Mouse (Mus musculus): ENCODE data around the gene Nol9. TPM values are rescaled to one million over a fixed set of nuclear protein-coding genes. Genes with fewer than 3 reads are reported as not detected.
A peak's percentile ranks its signal among the peaks of the same experiment; 100 is the strongest.

The Nol9 gene
- polyA plus RNA-seq, 1 experiment from 2014 or later: 22.7 TPM

DNA sequence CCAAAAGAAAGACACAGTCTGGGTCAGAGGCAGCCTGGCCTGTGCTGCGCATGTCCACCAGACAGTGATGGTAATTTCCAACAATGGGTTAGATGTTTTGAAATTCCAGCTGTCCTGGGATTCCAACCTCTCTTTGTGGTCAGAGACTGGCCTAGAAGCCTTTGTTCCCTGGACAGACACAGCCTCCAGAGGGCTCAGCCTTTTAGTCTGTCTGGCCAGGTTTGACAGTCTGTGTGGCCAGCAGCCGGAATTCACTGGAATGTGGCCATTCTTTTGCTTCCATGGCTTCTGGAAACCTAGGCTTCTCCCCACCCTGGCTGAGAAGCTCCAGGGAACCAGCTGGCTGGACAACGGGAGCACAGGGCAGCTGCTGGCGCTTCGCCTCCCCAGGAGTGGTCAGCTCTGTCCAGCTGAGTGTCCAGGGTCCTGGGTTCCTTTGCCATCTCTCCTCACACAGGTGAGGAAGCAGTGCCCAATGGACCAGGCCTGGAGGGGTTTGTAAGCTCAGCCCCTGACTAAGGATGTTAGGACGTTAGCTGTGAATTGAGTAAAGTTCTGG, 29.1 kb downstream of the Nol9 start:
- H3K36me3 ChIP-seq (ENCODE audit: control insufficient read depth, insufficient read depth, low read length): no peaks in the 10 kb centered on the region
- 75% methylated on average over 6 of the region's 6 CpGs for WGBS
- no peaks in the 10 kb centered on the region for H3K27me3 ChIP-seq (ENCODE audit: control insufficient read depth, insufficient read depth, low read depth, low read length)
- H3K9me3 ChIP-seq (ENCODE audit: control insufficient read depth, low read length): no peaks in the 10 kb centered on the region
- H3K4me3 ChIP-seq (ENCODE audit: low read length): no peak overlapping the region
- H3K9ac ChIP-seq (ENCODE audit: low read length): no peak overlapping the region
- H3K27ac ChIP-seq (ENCODE audit: low read length): no peak overlapping the region
- peaks cover 9% of the 10 kb centered on the region for H3K4me1 ChIP-seq (replicated peaks; ENCODE audit: control insufficient read depth, insufficient read depth, low read length)
- H3K4me2 ChIP-seq (ENCODE audit: low read depth, low read length): no peak overlapping the region
- ATAC-seq (ENCODE audit: low read depth): no peak

DNA sequence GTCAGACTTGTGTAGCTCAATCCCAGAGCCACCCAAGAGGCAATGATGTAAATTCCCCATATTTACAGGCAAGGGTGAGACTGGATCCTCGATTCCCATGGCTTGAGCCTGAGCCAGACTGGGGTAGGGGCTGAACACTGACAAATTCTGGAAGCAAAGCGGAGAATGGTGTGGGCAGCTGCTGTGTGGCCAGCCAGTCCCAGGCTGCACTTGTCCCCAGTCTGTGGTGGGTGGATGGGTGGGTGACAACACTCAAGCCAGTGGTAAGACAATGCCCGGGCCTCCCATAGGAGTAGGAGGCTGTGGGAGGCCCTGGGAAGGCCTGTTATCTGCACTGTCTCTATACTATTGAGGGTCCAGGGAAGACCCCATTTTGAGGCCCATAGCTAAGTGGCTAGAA, 30.1 kb downstream of the Nol9 start:
- no peak overlapping the region for H3K27ac ChIP-seq (ENCODE audit: low read length)
- no peaks in the 10 kb centered on the region for H3K9me3 ChIP-seq (ENCODE audit: control insufficient read depth, low read length)
- 77% methylated on average over 3 of the region's 3 CpGs for WGBS
- no peaks in the 10 kb centered on the region for H3K27me3 ChIP-seq (ENCODE audit: control insufficient read depth, insufficient read depth, low read depth, low read length)
- no peak overlapping the region for H3K4me2 ChIP-seq (ENCODE audit: low read depth, low read length)
- no peak overlapping the region for H3K4me3 ChIP-seq (ENCODE audit: low read length)
- peaks cover 11% of the 10 kb centered on the region for H3K4me1 ChIP-seq (replicated peaks; ENCODE audit: control insufficient read depth, insufficient read depth, low read length)
- no peaks in the 10 kb centered on the region for H3K36me3 ChIP-seq (ENCODE audit: control insufficient read depth, insufficient read depth, low read length)
- no peak overlapping the region for H3K9ac ChIP-seq (ENCODE audit: low read length)
- no peak for ATAC-seq (ENCODE audit: low read depth)

DNA sequence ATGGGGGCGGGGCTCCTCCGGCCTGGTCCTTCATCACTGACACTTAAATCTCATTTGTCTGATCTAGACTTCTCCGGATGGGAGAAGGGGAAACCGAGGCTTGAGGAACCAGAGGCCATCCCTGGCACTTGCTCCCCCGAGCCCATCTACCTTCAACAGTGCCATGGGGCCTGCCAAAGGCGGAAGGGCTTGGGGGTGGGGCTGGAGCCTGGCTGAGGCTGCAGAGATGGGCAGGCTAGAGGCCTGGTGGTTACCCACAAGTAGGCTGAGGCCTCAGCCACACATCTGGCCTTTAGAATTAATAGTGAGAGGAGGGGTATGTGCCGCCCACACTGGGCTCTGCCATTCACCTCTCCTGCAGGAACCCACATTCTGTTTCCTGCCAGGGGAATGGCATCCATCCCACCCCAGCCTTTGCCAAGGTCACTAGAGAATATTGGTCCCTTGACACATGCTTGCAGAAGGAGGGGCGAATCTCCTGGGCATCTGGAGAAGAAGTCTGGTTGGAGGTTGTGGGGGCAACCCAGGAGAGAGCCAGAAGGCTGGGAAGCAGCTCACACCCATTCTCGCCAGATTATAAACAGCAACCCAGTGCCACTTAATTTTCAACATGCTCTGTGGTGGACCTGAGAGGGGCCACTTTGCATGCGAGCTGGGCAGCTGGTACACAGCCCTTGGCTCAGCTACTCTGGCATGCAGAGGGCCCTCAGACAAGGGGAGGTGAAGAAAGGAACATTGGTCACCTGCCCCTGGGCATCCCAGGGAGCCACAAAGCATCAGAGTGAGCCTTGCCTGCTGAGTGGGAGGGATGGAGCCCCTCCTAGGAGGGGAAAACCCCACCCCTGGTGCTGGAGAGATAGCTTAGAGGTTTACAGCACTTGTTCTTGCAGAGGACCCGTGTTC, 31.6 kb downstream of the Nol9 start:
- no peak for ATAC-seq (ENCODE audit: low read depth)
- no peaks in the 10 kb centered on the region for H3K27me3 ChIP-seq (ENCODE audit: control insufficient read depth, insufficient read depth, low read depth, low read length)
- H3K4me2 ChIP-seq (ENCODE audit: low read depth, low read length): no peak overlapping the region
- no peaks in the 10 kb centered on the region for H3K36me3 ChIP-seq (ENCODE audit: control insufficient read depth, insufficient read depth, low read length)
- H3K27ac ChIP-seq (ENCODE audit: low read length): no peak overlapping the region
- H3K4me1 ChIP-seq (replicated peaks; ENCODE audit: control insufficient read depth, insufficient read depth, low read length): peaks cover 11% of the 10 kb centered on the region
- no peaks in the 10 kb centered on the region for H3K9me3 ChIP-seq (ENCODE audit: control insufficient read depth, low read length)
- no peak overlapping the region for H3K4me3 ChIP-seq (ENCODE audit: low read length)
- H3K9ac ChIP-seq (ENCODE audit: low read length): no peak overlapping the region
- WGBS: 62% methylated on average over 11 of the region's 11 CpGs

DNA sequence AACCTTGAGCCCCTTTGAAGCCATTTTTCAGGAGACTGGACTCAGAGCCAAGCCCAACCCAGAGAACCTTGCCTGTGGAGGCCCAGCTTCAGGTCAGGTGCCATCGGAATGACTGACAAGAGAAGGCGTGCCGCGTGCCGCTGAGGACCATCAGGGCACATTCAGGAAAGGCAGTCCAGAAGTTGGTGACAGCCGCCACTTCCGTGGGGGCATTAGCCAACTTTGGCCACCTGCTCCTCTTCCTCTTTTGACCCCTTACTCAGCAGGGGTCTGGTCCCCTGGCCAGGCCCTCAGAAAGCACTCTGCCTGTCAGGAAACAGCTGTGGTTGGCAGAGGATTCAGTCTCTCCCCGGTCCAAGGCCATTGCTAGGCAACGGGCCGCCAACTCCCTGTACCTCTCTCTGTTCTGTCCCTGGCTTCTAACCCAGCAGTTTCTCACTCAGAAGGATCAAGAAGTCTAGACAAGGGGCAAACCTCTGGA, 33.0 kb downstream of the Nol9 start, which contains the start of gene Plekhg5:
Gene Plekhg5, plus strand, starts transcription at position 378 of the 481 bp plus-strand sequence.
- Histone ChIP-seq H3K4me1 (replicated peaks; ENCODE audit: control insufficient read depth, insufficient read depth, low read length) (peaks cover 11% of the 10 kb centered on the region), H3K27ac (ENCODE audit: low read length) (peak within 1 kb of the TSS; percentile 70), H3K9ac (ENCODE audit: low read length) (no peak within 1 kb of the TSS), H3K4me2 (ENCODE audit: low read depth, low read length) (0 out of 2 replicates have a peak within 1 kb of the TSS, but pooled peaks have one; percentile 3), H3K4me3 (ENCODE audit: low read length) (no peak within 1 kb of the TSS), H3K9me3 (ENCODE audit: control insufficient read depth, low read length) (no peaks in the 10 kb centered on the region), H3K27me3 (ENCODE audit: control insufficient read depth, insufficient read depth, low read depth, low read length) (no peaks in the 10 kb centered on the region), H3K36me3 (ENCODE audit: control insufficient read depth, insufficient read depth, low read length) (no peaks in the 10 kb centered on the region)
- ATAC-seq (ENCODE audit: low read depth): peak; percentile 80
- 34% methylated on average over 10 of the region's 10 CpGs for WGBS

DNA sequence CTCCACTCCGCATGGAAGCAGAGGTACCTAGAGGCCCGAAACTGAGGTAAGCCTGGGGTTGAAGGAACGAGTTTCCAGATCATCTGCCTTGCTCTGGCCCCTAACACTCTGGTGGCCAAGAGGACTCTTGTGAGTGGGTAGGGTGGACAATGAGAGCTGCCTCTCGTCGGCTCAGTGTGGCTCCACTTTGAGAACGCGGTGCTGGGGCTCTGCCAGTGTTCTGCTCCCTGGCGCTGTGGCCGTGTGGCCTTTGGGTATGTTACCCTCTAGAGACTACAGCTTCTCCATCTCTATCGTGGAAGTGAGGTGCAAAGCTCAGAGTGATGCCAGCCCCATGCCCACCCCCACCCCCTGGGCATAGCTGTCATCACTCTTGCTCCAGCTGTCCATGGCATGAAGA, 33.5 kb downstream of the Nol9 start:
- Histone ChIP-seq H3K4me1 (replicated peaks; ENCODE audit: control insufficient read depth, insufficient read depth, low read length) (peaks cover 11% of the 10 kb centered on the region), H3K4me2 (ENCODE audit: low read depth, low read length) (0 out of 2 replicates have a peak overlapping the region, but pooled peaks have one; percentile 3), H3K4me3 (ENCODE audit: low read length) (no peak overlapping the region), H3K9ac (ENCODE audit: low read length) (no peak overlapping the region), H3K36me3 (ENCODE audit: control insufficient read depth, insufficient read depth, low read length) (no peaks in the 10 kb centered on the region), H3K9me3 (ENCODE audit: control insufficient read depth, low read length) (no peaks in the 10 kb centered on the region), H3K27me3 (ENCODE audit: control insufficient read depth, insufficient read depth, low read depth, low read length) (no peaks in the 10 kb centered on the region), H3K27ac (ENCODE audit: low read length) (peak overlapping the region; percentile 70)
- WGBS: 50% methylated on average over 10 of the region's 10 CpGs
- peak; percentile 7; the same call in 1 of the 2 replicates for ATAC-seq (ENCODE audit: low read depth)

DNA sequence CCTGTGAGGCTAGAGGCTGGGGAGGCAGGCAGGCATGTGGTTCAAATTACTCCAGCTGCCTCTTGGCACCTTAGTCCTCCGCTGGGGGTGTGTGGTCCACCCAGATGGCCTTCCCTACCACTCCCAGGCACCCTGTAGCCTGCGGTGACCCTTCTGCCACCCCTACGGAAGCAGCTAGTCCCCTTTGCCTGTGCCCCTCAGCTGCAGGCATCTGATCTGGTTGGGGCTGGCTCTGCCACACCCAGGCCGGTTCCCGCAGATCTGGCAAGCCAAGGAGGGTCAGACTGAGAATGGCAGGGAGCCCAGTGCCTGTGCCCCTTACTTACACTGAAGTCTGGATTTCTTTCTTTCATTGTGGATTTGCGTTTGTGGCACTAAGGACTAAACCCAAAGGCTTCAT, 34.6 kb downstream of the Nol9 start:
- Histone ChIP-seq H3K4me1 (replicated peaks; ENCODE audit: control insufficient read depth, insufficient read depth, low read length) (peaks cover 11% of the 10 kb centered on the region), H3K9me3 (ENCODE audit: control insufficient read depth, low read length) (no peaks in the 10 kb centered on the region), H3K36me3 (ENCODE audit: control insufficient read depth, insufficient read depth, low read length) (no peaks in the 10 kb centered on the region), H3K9ac (ENCODE audit: low read length) (no peak overlapping the region), H3K4me2 (ENCODE audit: low read depth, low read length) (no peak overlapping the region), H3K27me3 (ENCODE audit: control insufficient read depth, insufficient read depth, low read depth, low read length) (no peaks in the 10 kb centered on the region), H3K27ac (ENCODE audit: low read length) (no peak overlapping the region), H3K4me3 (ENCODE audit: low read length) (no peak overlapping the region)
- no peak for ATAC-seq (ENCODE audit: low read depth)
- 72% methylated on average over 6 of the region's 6 CpGs for WGBS

DNA sequence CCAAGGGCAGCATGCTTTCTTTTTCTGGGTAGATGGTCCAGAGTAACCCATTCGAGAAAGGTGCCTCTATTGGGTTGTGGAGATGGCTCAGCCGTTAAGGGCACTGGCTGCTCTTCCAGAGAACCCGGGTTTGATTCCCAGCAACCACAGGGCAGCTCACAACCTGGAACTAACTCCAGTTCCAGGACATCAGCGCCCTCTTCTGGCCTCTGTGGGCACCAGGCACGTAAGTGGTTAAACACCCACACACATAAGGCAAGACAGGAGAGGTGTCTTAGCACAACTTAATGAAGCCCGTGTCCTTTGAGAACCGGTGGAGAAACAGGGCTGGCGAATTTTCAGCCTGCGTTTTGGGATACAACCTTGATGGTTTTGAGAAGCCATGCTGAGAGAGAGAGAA, 35.4 kb downstream of the Nol9 start:
- H3K4me3 ChIP-seq (ENCODE audit: low read length): no peak overlapping the region
- H3K4me1 ChIP-seq (replicated peaks; ENCODE audit: control insufficient read depth, insufficient read depth, low read length): peaks cover 11% of the 10 kb centered on the region
- H3K9me3 ChIP-seq (ENCODE audit: control insufficient read depth, low read length): no peaks in the 10 kb centered on the region
- ATAC-seq (ENCODE audit: low read depth): no peak
- no peaks in the 10 kb centered on the region for H3K36me3 ChIP-seq (ENCODE audit: control insufficient read depth, insufficient read depth, low read length)
- no peak overlapping the region for H3K4me2 ChIP-seq (ENCODE audit: low read depth, low read length)
- H3K27me3 ChIP-seq (ENCODE audit: control insufficient read depth, insufficient read depth, low read depth, low read length): no peaks in the 10 kb centered on the region
- WGBS: 75% methylated on average over 9 of the region's 9 CpGs
- H3K9ac ChIP-seq (ENCODE audit: low read length): no peak overlapping the region
- H3K27ac ChIP-seq (ENCODE audit: low read length): no peak overlapping the region

DNA sequence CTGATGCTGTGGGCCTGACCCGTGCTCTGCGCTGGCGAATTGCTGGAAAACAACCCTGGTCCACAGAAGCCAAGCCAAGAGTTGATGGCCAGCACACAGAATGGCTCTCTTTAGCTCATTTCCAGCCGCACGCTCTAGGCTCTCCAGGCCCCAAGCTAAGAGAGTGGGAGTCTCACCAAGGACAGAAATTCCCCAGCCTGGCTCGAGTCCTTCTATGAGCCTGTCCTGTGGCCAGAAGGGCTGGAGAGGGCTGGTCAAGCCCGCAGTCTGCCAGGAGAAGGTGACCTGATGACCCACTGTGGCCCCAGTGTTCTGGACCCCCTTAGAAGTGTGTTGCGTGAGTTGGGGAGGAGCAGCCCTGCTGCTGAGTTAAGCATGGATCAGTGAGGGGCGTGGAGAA, 38.1 kb downstream of the Nol9 start:
- no peak for ATAC-seq (ENCODE audit: low read depth)
- H3K4me1 ChIP-seq (replicated peaks; ENCODE audit: control insufficient read depth, insufficient read depth, low read length): peaks cover 9% of the 10 kb centered on the region
- H3K27me3 ChIP-seq (ENCODE audit: control insufficient read depth, insufficient read depth, low read depth, low read length): no peaks in the 10 kb centered on the region
- H3K4me2 ChIP-seq (ENCODE audit: low read depth, low read length): no peak overlapping the region
- H3K4me3 ChIP-seq (ENCODE audit: low read length): no peak overlapping the region
- no peaks in the 10 kb centered on the region for H3K36me3 ChIP-seq (ENCODE audit: control insufficient read depth, insufficient read depth, low read length)
- 83% methylated on average over 9 of the region's 9 CpGs for WGBS
- no peaks in the 10 kb centered on the region for H3K9me3 ChIP-seq (ENCODE audit: control insufficient read depth, low read length)
- H3K27ac ChIP-seq (ENCODE audit: low read length): no peak overlapping the region
- H3K9ac ChIP-seq (ENCODE audit: low read length): no peak overlapping the region

DNA sequence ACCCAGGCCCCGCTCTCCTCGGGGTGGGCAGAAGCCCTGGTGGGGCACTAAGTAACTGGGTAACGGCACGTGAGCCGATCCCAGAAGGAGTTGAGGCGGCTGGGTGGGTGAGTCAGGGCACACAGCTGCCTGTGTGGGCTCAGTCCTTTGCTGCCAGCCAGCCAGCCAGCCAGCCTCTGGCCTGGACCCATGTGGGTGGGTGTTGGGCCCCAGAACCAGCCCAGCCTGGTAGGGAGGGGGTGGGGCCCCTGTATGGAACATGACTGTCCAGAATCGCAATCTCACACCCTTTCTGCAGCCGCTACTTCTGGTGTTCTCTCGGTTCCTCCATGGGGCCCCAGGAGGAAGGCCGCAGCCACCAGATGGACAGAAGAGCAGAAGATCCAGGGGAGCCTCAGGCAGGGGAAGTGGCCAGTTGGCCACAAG, 39.0 kb downstream of the Nol9 start:
- H3K36me3 ChIP-seq (ENCODE audit: control insufficient read depth, insufficient read depth, low read length): no peaks in the 10 kb centered on the region
- H3K27me3 ChIP-seq (ENCODE audit: control insufficient read depth, insufficient read depth, low read depth, low read length): no peaks in the 10 kb centered on the region
- no peak overlapping the region for H3K4me2 ChIP-seq (ENCODE audit: low read depth, low read length)
- WGBS: 80% methylated on average over 10 of the region's 10 CpGs
- H3K4me1 ChIP-seq (replicated peaks; ENCODE audit: control insufficient read depth, insufficient read depth, low read length): 0 out of 2 replicates have a peak, but pooled peaks cover 3% of the 10 kb centered on the region
- H3K27ac ChIP-seq (ENCODE audit: low read length): no peak overlapping the region
- no peak overlapping the region for H3K4me3 ChIP-seq (ENCODE audit: low read length)
- no peaks in the 10 kb centered on the region for H3K9me3 ChIP-seq (ENCODE audit: control insufficient read depth, low read length)
- no peak for ATAC-seq (ENCODE audit: low read depth)
- H3K9ac ChIP-seq (ENCODE audit: low read length): no peak overlapping the region

All from lung, embryonic 16.5 days (tissue).